ENCODE assay signal across 9 mouse cellular contexts in genomic region chr9:40871369-40872155, GRCm38 (mm10). TPM values are rescaled to one million over a fixed set of nuclear protein-coding genes. Genes with fewer than 3 reads are reported as not detected.
DNase-seq lines count a peak whose midpoint lies in the region; ATAC-seq and TF ChIP-seq lines count a peak whose summit lies in the region.
"Had no signal": no experiment of that assay in that cellular context is flagged by ENCODE, and none has a peak within 500 bp of the region (broad histone marks: within the 10 kb centered on the region; RNA-seq: fewer than 3 reads in every experiment).

No protein-coding gene starts in this region.

- H3K27ac ChIP-seq in kidney, embryonic 16.5 days (ENCODE audit: low read length), result no peak overlapping the region
- no peak overlapping the region for H3K27ac ChIP-seq in forebrain, embryonic 11.5 days (ENCODE audit: low read depth, low read length)
- no peak overlapping the region for H3K27ac ChIP-seq in limb, embryonic 14.5 days (replicated peaks; ENCODE audit: low read depth, low read length)
- H3K27ac ChIP-seq in neural tube, embryonic 14.5 days (ENCODE audit: low read depth, low read length), result no peak overlapping the region

- H3K9ac ChIP-seq in kidney, embryonic 16.5 days (replicated peaks; ENCODE audit: low read length), result no peak overlapping the region
- H3K9ac ChIP-seq in forebrain, embryonic 11.5 days (ENCODE audit: low read length), result no peak overlapping the region
- H3K9ac ChIP-seq in limb, embryonic 14.5 days (ENCODE audit: low read depth, low read length, severe bottlenecking), result no peak overlapping the region
- no peak overlapping the region for H3K9ac ChIP-seq in neural tube, embryonic 14.5 days (replicated peaks; ENCODE audit: low read depth, low read length)

- H3K4me3 ChIP-seq in kidney, embryonic 16.5 days (ENCODE audit: low read length), result 0 out of 2 replicates have a peak overlapping the region, but pooled peaks have one; percentile 6
- peak overlapping the region; percentile 5; the same call in 1 of the 2 replicates for H3K4me3 ChIP-seq in forebrain, embryonic 11.5 days (ENCODE audit: low read depth, low read length)
- 0 out of 2 replicates have a peak overlapping the region, but pooled peaks have one; percentile 8 for H3K4me3 ChIP-seq in limb, embryonic 14.5 days (replicated peaks; ENCODE audit: low read length)
- H3K4me3 ChIP-seq in neural tube, embryonic 14.5 days (ENCODE audit: low read depth, low read length), result no peak overlapping the region

- ATAC-seq in kidney, embryonic 16.5 days (ENCODE audit: low FRiP score, low TSS enrichment), result no peak
- no peak for ATAC-seq in forebrain, embryonic 11.5 days (replicated peaks; ENCODE audit: low FRiP score)
- no peak for ATAC-seq in limb, embryonic 14.5 days (ENCODE audit: low FRiP score, low read depth)
- no peak for ATAC-seq in neural tube, embryonic 14.5 days (ENCODE audit: low read depth)
- ATAC-seq: Patski had no signal

- DNase-seq in kidney, postnatal 10 days, result no peak
- DNase-seq in forebrain, embryonic 11.5 days (ENCODE audit: low spot score), result peak; percentile 54
- no peak for DNase-seq in limb, embryonic 14.5 days (ENCODE audit: low spot score)
- no peak for DNase-seq in left cerebral cortex, postnatal 36 days (ENCODE audit: low spot score in 2 of 2)
- no peak for DNase-seq in layer of hippocampus, adult 9-10 months (ENCODE audit: low spot score)
- DNase-seq in thymus, postnatal 10 days (ENCODE audit: low spot score in 2 of 2), result no peak

- H3K27me3 ChIP-seq in kidney, embryonic 16.5 days (ENCODE audit: insufficient read depth, low read length), result peaks cover 82% of the 10 kb centered on the region
- H3K27me3 ChIP-seq in forebrain, embryonic 11.5 days (ENCODE audit: control insufficient read depth, insufficient read depth, low read length), result peaks cover 75% of the 10 kb centered on the region
- H3K27me3 ChIP-seq in limb, embryonic 14.5 days (ENCODE audit: control insufficient read depth, insufficient read depth, low read length), result peaks cover 77% of the 10 kb centered on the region
- peaks cover 53% of the 10 kb centered on the region for H3K27me3 ChIP-seq in neural tube, embryonic 14.5 days (ENCODE audit: control insufficient read depth, insufficient read depth, low read length)

- H3K36me3 ChIP-seq in kidney, embryonic 16.5 days (ENCODE audit: insufficient read depth, low read length), result no peaks in the 10 kb centered on the region
- no peaks in the 10 kb centered on the region for H3K36me3 ChIP-seq in forebrain, embryonic 11.5 days (ENCODE audit: control insufficient read depth, insufficient read depth, low read length)
- no peaks in the 10 kb centered on the region for H3K36me3 ChIP-seq in limb, embryonic 14.5 days (ENCODE audit: control insufficient read depth, insufficient read depth, low read length)
- no peaks in the 10 kb centered on the region for H3K36me3 ChIP-seq in neural tube, embryonic 14.5 days (ENCODE audit: control insufficient read depth, insufficient read depth, low read length)

- no peak for TF ChIP-seq POLR2A in limb, embryonic 14.5 days (IDR thresholded peaks at IDR 0.05; ENCODE audit: borderline replicate concordance, extremely low read depth, insufficient read depth, insufficient read length)

- intact Hi-C loops in left cerebral cortex, postnatal 36 days (cut with DNase I), result no loop called here

- 1% methylated on average over 34 of the region's 34 CpGs for WGBS in kidney, embryonic 16.5 days
- WGBS in forebrain, embryonic 11.5 days, result under 1% methylated on average over 34 of the region's 34 CpGs
- WGBS in limb, embryonic 14.5 days, result 2% methylated on average over 34 of the region's 34 CpGs
- WGBS in neural tube, embryonic 14.5 days, result under 1% methylated on average over 34 of the region's 34 CpGs

- peak overlapping the region; percentile 29; the same call in 1 of the 2 replicates for H3K4me2 ChIP-seq in kidney, embryonic 16.5 days (replicated peaks; ENCODE audit: low read depth, low read length)
- peak overlapping the region; percentile 38 for H3K4me2 ChIP-seq in forebrain, embryonic 11.5 days (ENCODE audit: low read depth, low read length, severe bottlenecking)
- 0 out of 2 replicates have a peak overlapping the region, but pooled peaks have one; percentile 3 for H3K4me2 ChIP-seq in limb, embryonic 14.5 days (replicated peaks; ENCODE audit: low read depth, low read length, severe bottlenecking)
- peak overlapping the region; percentile 11; the same call in 1 of the 2 replicates for H3K4me2 ChIP-seq in neural tube, embryonic 14.5 days (ENCODE audit: low read depth, low read length)

- H3K4me1 ChIP-seq in kidney, embryonic 16.5 days (ENCODE audit: insufficient read depth, low read length), result peaks cover 7% of the 10 kb centered on the region; the same call in 1 of the 2 replicates
- peaks cover 2% of the 10 kb centered on the region; the same call in 1 of the 2 replicates for H3K4me1 ChIP-seq in forebrain, embryonic 11.5 days (replicated peaks; ENCODE audit: control insufficient read depth, insufficient read depth, low read length)
- no peaks in the 10 kb centered on the region for H3K4me1 ChIP-seq in limb, embryonic 14.5 days (ENCODE audit: control insufficient read depth, insufficient read depth, low read length)
- no peaks in the 10 kb centered on the region for H3K4me1 ChIP-seq in neural tube, embryonic 14.5 days (ENCODE audit: control insufficient read depth, insufficient read depth, low read length)

- H3K9me3 ChIP-seq in kidney, embryonic 16.5 days (ENCODE audit: low read length), result no peaks in the 10 kb centered on the region
- H3K9me3 ChIP-seq in forebrain, embryonic 11.5 days (ENCODE audit: control insufficient read depth, low read length), result no peaks in the 10 kb centered on the region
- no peaks in the 10 kb centered on the region for H3K9me3 ChIP-seq in limb, embryonic 14.5 days (ENCODE audit: control insufficient read depth, low read length)
- no peaks in the 10 kb centered on the region for H3K9me3 ChIP-seq in neural tube, embryonic 14.5 days (ENCODE audit: control insufficient read depth, low read length)

RNA-seq across cellular contexts. Expression of gene Bsx, which starts 2.4 kb away (rescaled TPM):
- not detected in 2 replicates for polyA plus RNA-seq in kidney, embryonic 16.5 days (2015; fragmentation: Nextera tagmentation; extraction: Ambion mirVana)
- 0.72 and 1.7 TPM in 2 replicates for polyA plus RNA-seq in forebrain, embryonic 11.5 days (2014; fragmentation: Nextera tagmentation; extraction: Ambion mirVana)
- polyA plus RNA-seq in limb, embryonic 14.5 days (2012; rRNA removed), result 0.05 and 0.06 TPM in 2 replicates
- polyA plus RNA-seq in limb, embryonic 14.5 days (2014; fragmentation: Nextera tagmentation; extraction: Ambion mirVana), result not detected in 2 replicates
- not detected in 2 replicates for polyA plus RNA-seq in neural tube, embryonic 14.5 days (2014; fragmentation: Nextera tagmentation; extraction: Ambion mirVana)
- total RNA-seq in left cerebral cortex, postnatal 36 days (2021), result under 1 TPM in 1 of 2 experiments, not detected in 1; 0.15 TPM
- polyA plus RNA-seq: Patski had no signal
